Mouse (Mus musculus) gastrocnemius, adult 2 months (tissue): Measurements from ENCODE around the gene Camk2b. TPM values are rescaled to one million over a fixed set of nuclear protein-coding genes. Genes with fewer than 3 reads are reported as not detected.

Experiments used
- DNase-seq: peaks from one replicate; pipeline ENCODE4 v3.0.0; 2022
- H3K27ac ChIP-seq: fragments of 200-600 bp; 2 replicates; pipeline ENCODE4 v1.8.1; 2022; ENCODE audit warnings: mild to moderate bottlenecking
- H3K4me3 ChIP-seq: fragments of 200-600 bp; 2 replicates; pipeline ENCODE4 v1.8.1; 2022; ENCODE audit warnings: mild to moderate bottlenecking, moderate library complexity
- CTCF ChIP-seq: fragments of 200-600 bp; IDR thresholded peaks from 2 replicates; pipeline ENCODE4 v1.8.1; 2022; ENCODE audit warnings: antibody characterized with exemption, mild to moderate bottlenecking, moderate library complexity
- intact Hi-C: fragments of 180-260 bp; cut with DNase I; formaldehyde crosslinking; loops from one replicate; pipeline ENCODE4 v1.15.1; 2025
- total RNA-seq, 2 experiments: library from RNA; stranded (reverse); gene quantifications; 2 replicates each; pipeline ENCODE4 v1.2.3; 2021

The Camk2b gene
- total RNA-seq, 2 experiments from 2014 or later: 108 to 128 TPM

- H3K4me3 ChIP-seq: no peak overlapping the region
- peak; percentile 58 for DNase-seq
Observed at GRCm38 (mm10) chr11:6003046-6003639, 63.0 kb downstream of the Camk2b start.

GRCm38 (mm10) chr11:6001981-6002649, 64.0 kb downstream of the Camk2b start:
- intact Hi-C loops: no loop called here
- H3K4me3 ChIP-seq: peak overlapping the region; percentile 7; the same call in 1 of the 2 replicates
- peak; percentile 71 for DNase-seq
- no peak for TF ChIP-seq CTCF
- H3K27ac ChIP-seq: peak overlapping the region; percentile 84

More at GRCm38 (mm10) chr11:6003046-6003639, 63.0 kb downstream of the Camk2b start:
- intact Hi-C loops: loop anchor here (1.0 kb wide), 1 partner anchor 11 kb away; no protein-coding TSS in a partner anchor
- TF ChIP-seq CTCF: peak; percentile 29; the same call in 1 of the 2 replicates
- peak overlapping the region; percentile 84 for H3K27ac ChIP-seq

- intact Hi-C loops: no loop called here
- no peak for TF ChIP-seq CTCF
- DNase-seq: no peak
- Histone ChIP-seq H3K4me3 (0 out of 2 replicates have a peak overlapping the region, but pooled peaks have one; percentile 11), H3K27ac (peak overlapping the region; percentile 84)
Observed at GRCm38 (mm10) chr11:6000961-6001682, 65.0 kb downstream of the Camk2b start.

GRCm38 (mm10) chr11:5999832-6000771, 66.1 kb downstream of the Camk2b start:
- intact Hi-C loops: no loop called here
- no peak for TF ChIP-seq CTCF
- Histone ChIP-seq H3K27ac (peak overlapping the region; percentile 87), H3K4me3 (peak overlapping the region; percentile 2; the same call in 1 of the 2 replicates)
- peak; percentile 89 for DNase-seq

- Histone ChIP-seq H3K27ac (no peak overlapping the region), H3K4me3 (no peak overlapping the region)
- no peak for DNase-seq
- TF ChIP-seq CTCF: no peak
- intact Hi-C loops: no loop called here
Observed at GRCm38 (mm10) chr11:5998472-5998871, 67.7 kb downstream of the Camk2b start.

GRCm38 (mm10) chr11:5995989-5996388, 70.2 kb downstream of the Camk2b start:
- H3K4me3 ChIP-seq: no peak overlapping the region
- DNase-seq: peak; percentile 90
- TF ChIP-seq CTCF: no peak; the same call in 1 of the 2 replicates
- intact Hi-C loops: loop anchor here (1.0 to 2.0 kb wide), 3 partner anchors 31 to 265 kb away; no protein-coding TSS in a partner anchor
- peak overlapping the region; percentile 78 for H3K27ac ChIP-seq

- Histone ChIP-seq H3K4me3 (no peak overlapping the region), H3K27ac (no peak overlapping the region)
- no peak for TF ChIP-seq CTCF
- intact Hi-C loops: no loop called here
- no peak for DNase-seq
Observed at GRCm38 (mm10) chr11:5994880-5995279, 71.3 kb downstream of the Camk2b start.

GRCm38 (mm10) chr11:5994212-5994611, 72.0 kb downstream of the Camk2b start:
- no peak overlapping the region for H3K27ac ChIP-seq
- DNase-seq: no peak
- TF ChIP-seq CTCF: no peak
- intact Hi-C loops: no loop called here
- no peak overlapping the region for H3K4me3 ChIP-seq

GRCm38 (mm10) chr11:5990910-5991309, 75.3 kb downstream of the Camk2b start:
- intact Hi-C loops: no loop called here
- peak; percentile 72 for TF ChIP-seq CTCF
- no peak overlapping the region for H3K27ac ChIP-seq
- peak; percentile 63 for DNase-seq
- no peak overlapping the region for H3K4me3 ChIP-seq

- H3K4me3 ChIP-seq: no peak overlapping the region
- no peak for DNase-seq
- no peak overlapping the region for H3K27ac ChIP-seq
- intact Hi-C loops: no loop called here
- no peak for TF ChIP-seq CTCF
Observed at GRCm38 (mm10) chr11:5989954-5990593, 76.1 kb downstream of the Camk2b start.

GRCm38 (mm10) chr11:5988126-5988525, 78.0 kb downstream of the Camk2b start:
- intact Hi-C loops: no loop called here
- no peak overlapping the region for H3K4me3 ChIP-seq
- TF ChIP-seq CTCF: no peak
- no peak overlapping the region for H3K27ac ChIP-seq
- no peak for DNase-seq
